Mouse (Mus musculus) embryonic fibroblast, embryonic 13.5 days (primary cell): ENCODE data around the gene Pacsin1.

Experiments used
- CTCF ChIP-seq: IDR thresholded peaks from 2 replicates; pipeline ENCODE4 v1.5.1; 2011; ENCODE audit warnings: mild to moderate bottlenecking, control low read depth, low read length, moderate library complexity, borderline replicate concordance; ENCODE audit not compliant: insufficient read depth
- POLR2A ChIP-seq: IDR thresholded peaks from 2 replicates; pipeline ENCODE4 v1.6.1; 2011; ENCODE audit warnings: low read depth, mild to moderate bottlenecking, control low read depth, low read length, moderate library complexity

DNA sequence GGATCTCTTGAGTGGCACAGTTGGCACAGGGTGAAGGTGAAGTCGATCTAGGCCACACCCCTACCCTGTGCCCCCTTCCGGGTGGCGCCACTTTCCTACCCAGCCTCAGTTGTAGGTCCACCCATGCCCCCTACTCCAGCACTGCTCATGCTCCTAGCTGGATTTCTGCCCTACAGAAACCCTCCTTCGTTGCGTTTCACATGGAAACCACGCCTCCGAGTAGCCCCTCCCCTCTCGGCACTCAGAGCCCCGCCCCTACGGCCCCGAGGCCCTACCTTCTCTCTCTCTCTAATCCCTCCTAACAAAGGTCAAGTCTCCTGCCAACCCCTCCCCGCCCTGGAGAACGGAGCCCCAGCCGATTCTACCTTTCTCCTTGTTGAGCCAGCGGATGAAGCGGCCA is 61.5 kb downstream of the Pacsin1 start:
- TF ChIP-seq CTCF (no peak), POLR2A (no peak)
